Mouse (Mus musculus) heart, adult 2 months (tissue): ENCODE measurements around the gene Nckap1.

ENCODE experiments used
- CTCF ChIP-seq: fragments of 200-600 bp; IDR thresholded peaks from 2 replicates; pipeline ENCODE4 v1.8.1; 2022; ENCODE audit warnings: antibody characterized with exemption, mild to moderate bottlenecking, moderate library complexity
- EP300 ChIP-seq: fragments of 200-500 bp; IDR thresholded peaks from 2 replicates; pipeline ENCODE4 v1.6.1; 2011; ENCODE audit warnings: low read depth, low read length, control low read depth; ENCODE audit not compliant: insufficient read depth
- POLR2A ChIP-seq: fragments of 200-500 bp; IDR thresholded peaks from 2 replicates; pipeline ENCODE4 v1.6.1; 2011; ENCODE audit warnings: mild to moderate bottlenecking, low read depth, low read length, control low read depth; ENCODE audit not compliant: insufficient read depth

GRCm38 (mm10) chr2:80486851-80487250 lies 94.3 kb downstream of the Nckap1 start:
- no peak for TF ChIP-seq CTCF
- TF ChIP-seq POLR2A, result no peak
- no peak for TF ChIP-seq EP300
